Mouse (Mus musculus) adrenal gland, postnatal 10 days (tissue): Measurements from ENCODE around the gene Tbxa2r. TPM values are rescaled to one million over a fixed set of nuclear protein-coding genes. Genes with fewer than 3 reads are reported as not detected.

Experiments
- DNase-seq: peaks from one replicate; pipeline ENCODE4 v3.0.0; 2021; ENCODE audit warnings: mixed read lengths
- total RNA-seq, 2 experiments: library from RNA; stranded (reverse); gene quantifications; 2 replicates each; pipeline ENCODE4 v1.2.3; 2021

The Tbxa2r gene
- total RNA-seq, 2 experiments from 2014 or later = 24.5 to 31.8 TPM

DNA sequence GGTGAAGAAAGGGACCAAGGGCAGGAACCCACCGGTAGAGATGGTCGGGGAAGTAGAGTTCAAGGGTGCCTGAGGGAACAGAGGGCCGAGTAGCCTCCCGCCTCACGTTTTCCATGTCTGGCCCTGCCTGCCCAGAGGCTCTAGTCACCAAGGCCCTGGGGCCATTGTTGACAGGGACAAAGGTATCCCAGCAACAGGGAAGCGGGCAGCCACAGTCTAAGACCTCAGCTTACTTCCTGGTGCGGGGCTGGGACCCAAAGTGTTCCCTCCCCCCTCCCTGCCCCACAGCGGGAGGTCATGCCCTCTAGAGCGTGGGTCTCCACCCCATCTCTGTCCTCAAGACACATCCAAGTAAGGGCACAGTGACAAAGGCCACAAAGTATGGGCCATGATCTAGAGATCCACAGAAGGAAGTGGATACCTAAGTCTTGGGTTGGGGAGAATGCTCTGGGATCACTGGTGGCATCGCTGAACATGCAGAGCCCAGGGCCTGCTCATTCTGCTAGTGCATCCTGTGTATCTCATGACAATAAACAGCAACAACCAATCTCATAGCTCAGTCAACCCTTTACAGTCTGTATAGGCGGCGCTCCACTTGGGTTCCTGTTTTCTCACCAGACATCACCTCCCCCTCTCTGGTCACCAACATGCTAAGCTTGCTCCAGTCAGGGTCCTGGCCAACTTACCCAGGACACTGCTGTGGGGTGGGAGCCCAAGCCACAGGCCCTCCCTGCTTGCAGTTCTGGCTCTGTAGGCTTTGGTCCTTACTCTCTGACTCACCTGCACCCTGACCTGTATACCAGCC is 37.3 kb downstream of the Tbxa2r start, which contains the start of gene 4930404N11Rik:
TSS of gene 4930404N11Rik (minus strand) at position 145 of the 805 bp plus-strand sequence.
- no peak for DNase-seq

GRCm38 (mm10) chr10:81366477-81367206 is 38.1 kb downstream of the Tbxa2r start:
- DNase-seq = no peak

- DNase-seq = no peak
Observed at GRCm38 (mm10) chr10:81367207-81367495, 38.6 kb downstream of the Tbxa2r start.

DNA sequence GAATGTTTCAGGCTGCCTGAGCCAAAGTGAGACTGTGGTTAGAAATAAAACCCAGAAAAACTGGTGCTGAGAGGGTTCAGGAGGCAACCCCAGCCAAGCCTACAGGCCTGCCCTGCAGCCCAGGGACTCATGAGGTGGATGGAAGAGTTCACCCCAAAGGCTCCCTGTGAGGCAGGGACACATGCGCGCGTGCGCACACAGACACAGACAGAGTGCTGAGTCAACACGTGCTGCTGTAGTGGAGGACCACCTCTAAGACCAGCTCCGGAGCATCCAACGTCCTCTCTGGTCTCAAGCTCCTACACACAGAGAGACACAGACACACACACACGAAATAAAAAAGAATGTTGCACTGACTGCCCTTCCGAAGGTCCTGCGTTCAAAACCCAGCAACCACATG is 46.8 kb downstream of the Tbxa2r start:
- DNase-seq = no peak

- DNase-seq = no peak
Observed at GRCm38 (mm10) chr10:81376561-81377361, 48.2 kb downstream of the Tbxa2r start.

DNA sequence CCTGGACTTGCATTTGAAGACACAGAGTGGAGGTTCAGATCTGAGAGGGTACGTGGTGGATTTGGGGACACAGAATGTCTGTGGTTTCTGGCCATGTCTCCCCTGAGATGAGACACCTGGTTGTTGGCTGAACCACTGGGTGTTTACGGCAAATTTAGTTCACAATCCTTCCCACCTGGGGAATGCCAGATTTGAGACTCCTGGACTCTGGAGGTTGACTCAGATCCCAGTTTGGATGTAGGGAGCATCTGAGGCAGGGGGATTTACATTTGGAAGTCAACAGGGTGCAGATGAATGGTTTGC is 48.8 kb downstream of the Tbxa2r start:
- DNase-seq = no peak

- no peak for DNase-seq
Observed at GRCm38 (mm10) chr10:81377793-81378552, 49.4 kb downstream of the Tbxa2r start, which contains the start of gene Fzr1. Gene Fzr1, minus strand, starts transcription at chr10:81378516.

GRCm38 (mm10) chr10:81378553-81379182 is 50.1 kb downstream of the Tbxa2r start:
- DNase-seq = peak; percentile 100

DNA sequence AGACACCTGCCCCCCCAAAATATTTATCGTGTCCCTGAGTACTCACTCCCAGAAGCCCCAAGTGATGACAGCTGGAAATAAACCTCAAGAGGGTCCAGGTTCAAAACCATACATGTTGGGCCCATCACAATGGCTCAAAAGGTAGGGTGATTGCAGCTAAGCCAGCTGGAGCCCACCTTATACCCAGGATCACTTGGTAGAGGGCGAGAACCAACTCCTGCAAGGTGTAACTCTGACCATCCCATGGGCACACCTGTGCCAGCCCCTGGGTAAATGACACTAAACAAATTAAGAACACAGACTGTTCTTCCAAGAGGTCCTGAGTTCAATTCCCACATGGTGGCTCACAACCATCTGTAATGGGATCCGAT is 50.6 kb downstream of the Tbxa2r start:
- no peak for DNase-seq

- DNase-seq = no peak
Observed at GRCm38 (mm10) chr10:81379809-81380378, 51.4 kb downstream of the Tbxa2r start.

DNA sequence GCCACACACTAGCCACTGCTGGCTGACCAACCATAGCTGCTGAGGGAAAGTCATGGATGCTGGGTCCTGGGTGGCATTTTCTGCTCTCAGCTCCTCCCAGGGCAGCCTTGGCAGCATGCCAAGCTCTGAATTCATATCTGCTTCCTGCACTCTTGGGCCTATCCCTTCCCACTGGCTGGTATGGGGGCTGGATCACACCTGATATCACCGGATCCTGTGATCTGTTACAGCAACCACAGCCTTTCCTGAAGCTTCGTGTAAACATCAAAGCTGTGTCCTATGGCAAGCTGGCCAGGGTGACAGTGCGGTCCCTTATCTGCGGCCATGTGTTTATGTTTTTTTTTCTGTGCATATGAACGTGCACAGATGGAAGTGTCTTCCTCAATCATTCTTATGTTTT is 53.5 kb downstream of the Tbxa2r start:
- DNase-seq = peak; percentile 59

- peak; percentile 99 for DNase-seq
Observed at GRCm38 (mm10) chr10:81383802-81384604, 55.5 kb downstream of the Tbxa2r start, which contains the start of the genes Dohh and Gm48551. Gene Dohh, plus strand, starts transcription at chr10:81384428. Gene Gm48551, plus strand, starts transcription at chr10:81384466.

GRCm38 (mm10) chr10:81384605-81384982 is 56.1 kb downstream of the Tbxa2r start:
- DNase-seq = no peak

Other genes starting within 250 kb of the Tbxa2r start
- 10 to 100 TPM; 18.1 to 42.6 TPM for gene Creb3l3, start 229.9 kb upstream of the Tbxa2r start, total RNA-seq
- 100 to 1,000 TPM; 151 to 161 TPM for gene Map2k2, start 222.8 kb upstream of the Tbxa2r start, total RNA-seq
- 10 to 100 TPM; 61.1 to 66.6 TPM for gene Zbtb7a, start 193.5 kb upstream of the Tbxa2r start, total RNA-seq
- gene Pias4, start 160.8 kb upstream of the Tbxa2r start, total RNA-seq = 10 to 100 TPM; 25.8 to 26.5 TPM
- gene Eef2, start 152.1 kb upstream of the Tbxa2r start, total RNA-seq = 1,000 to 10,000 TPM; 1,466 to 1,521 TPM
- gene Dapk3, start 145.7 kb upstream of the Tbxa2r start, total RNA-seq = 10 to 100 TPM; 55.3 to 55.6 TPM
- gene 4930442H23Rik, start 144.9 kb upstream of the Tbxa2r start, total RNA-seq = not detected
- gene Nmrk2, start 126.7 kb upstream of the Tbxa2r start, total RNA-seq = 1 to 10 TPM in 1 of 2 experiments, under 1 TPM in 1; 0.15 to 4.9 TPM
- 1 to 10 TPM; 2.5 to 4.6 TPM for gene Atcay, start 97.9 kb upstream of the Tbxa2r start, total RNA-seq
- 10 to 100 TPM in 1 of 2 experiments, 1 to 10 TPM in 1; 7.4 to 11.9 TPM for gene Zfr2, start 95.6 kb upstream of the Tbxa2r start, total RNA-seq
- gene Matk, start 75.8 kb upstream of the Tbxa2r start, total RNA-seq = 1 to 10 TPM; 1.8 to 2.1 TPM
- gene Mrpl54, start 61.8 kb upstream of the Tbxa2r start, total RNA-seq = 100 to 1,000 TPM; 109 to 111 TPM
- 10 to 100 TPM; 79.8 to 83.8 TPM for gene Apba3, start 61.8 kb upstream of the Tbxa2r start, total RNA-seq
- gene Tjp3, start 37.1 kb upstream of the Tbxa2r start, total RNA-seq = 1 to 10 TPM; 1.9 to 3.0 TPM
- gene Pip5k1c, start 35.8 kb upstream of the Tbxa2r start, total RNA-seq = 10 to 100 TPM; 39.2 to 48.9 TPM
- 10 to 100 TPM; 29.4 to 35.4 TPM for gene Cactin, start 7.6 kb upstream of the Tbxa2r start, total RNA-seq
- 1 to 10 TPM; 3.6 to 4.0 TPM for gene Gipc3, start 14.5 kb downstream of the Tbxa2r start, total RNA-seq
- gene Hmg20b, start 21.7 kb downstream of the Tbxa2r start, total RNA-seq = 10 to 100 TPM; 81.2 to 97.5 TPM
- gene Mfsd12, start 28.8 kb downstream of the Tbxa2r start, total RNA-seq = 10 to 100 TPM; 17.8 to 22.8 TPM
- gene 4930404N11Rik, start 37.1 kb downstream of the Tbxa2r start, total RNA-seq = 1 to 10 TPM; 1.1 to 2.3 TPM
- gene Fzr1, start 49.8 kb downstream of the Tbxa2r start, total RNA-seq = 10 to 100 TPM; 42.1 to 51.7 TPM
- 10 to 100 TPM; 52.8 to 54.2 TPM for gene Dohh, start 55.7 kb downstream of the Tbxa2r start, total RNA-seq
- gene Gm48551, start 55.7 kb downstream of the Tbxa2r start, total RNA-seq = 1 to 10 TPM; 1.1 to 1.6 TPM
- gene Gm48552, start 60.3 kb downstream of the Tbxa2r start, total RNA-seq = 1 to 10 TPM in 1 of 2 experiments, under 1 TPM in 1; 0.45 to 1.9 TPM
- gene Smim24, start 64.3 kb downstream of the Tbxa2r start, total RNA-seq = 1 to 10 TPM; 1.2 to 1.6 TPM
- 100 to 1,000 TPM in 1 of 2 experiments, 10 to 100 TPM in 1; 99.9 to 129 TPM for gene Nfic, start 126.9 kb downstream of the Tbxa2r start, total RNA-seq
- 1 to 10 TPM in 1 of 2 experiments, under 1 TPM in 1; 0.84 to 2.2 TPM for gene Celf5, start 154.0 kb downstream of the Tbxa2r start, total RNA-seq
- gene Ncln, start 167.7 kb downstream of the Tbxa2r start, total RNA-seq = 10 to 100 TPM; 90.9 to 93.8 TPM
- gene S1pr4, start 171.4 kb downstream of the Tbxa2r start, total RNA-seq = 1 to 10 TPM; 2.9 TPM
- 1 to 10 TPM in 1 of 2 experiments, under 1 TPM in 1; 0.66 to 1.1 TPM for gene Gna15, start 195.5 kb downstream of the Tbxa2r start, total RNA-seq
- 10 to 100 TPM; 63.8 to 72.7 TPM for gene Gna11, start 216.5 kb downstream of the Tbxa2r start, total RNA-seq
- gene Aes, start 230.8 kb downstream of the Tbxa2r start, total RNA-seq = 100 to 1,000 TPM; 541 to 611 TPM
- 10 to 100 TPM; 10.9 to 18.1 TPM for gene Tle2, start 245.8 kb downstream of the Tbxa2r start, total RNA-seq